Mouse (Mus musculus): ENCODE measurements at regions not wholly inside any gene's neighbourhood (a gene's known extent, or its start where the extent isn't known, plus 50 kb on each side); places are given as distances from the start of the nearest gene placed in this dataset.

DNA sequence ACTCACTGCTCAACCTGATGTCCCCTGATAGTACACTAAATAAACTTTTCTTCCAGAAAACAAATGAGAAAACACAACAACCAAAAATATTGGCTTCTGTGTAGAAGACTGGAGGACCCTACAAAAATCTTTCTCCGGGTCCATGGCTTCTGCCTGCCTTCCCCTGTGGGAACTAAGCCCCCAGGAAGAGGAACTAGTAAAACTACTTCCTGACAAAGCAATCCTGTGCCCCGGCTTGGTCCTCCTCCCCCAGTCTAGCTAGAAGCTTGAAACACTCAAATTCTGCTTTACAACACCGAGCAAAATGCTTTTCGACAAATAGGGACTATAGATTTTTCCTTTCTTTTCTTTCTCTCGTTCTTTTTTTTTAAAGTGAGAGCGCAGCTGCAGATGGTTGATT lies 51.3 kb upstream of the Mki67 start:
- 63% methylated on average over 6 of the region's 6 CpGs for WGBS
- no peak for ATAC-seq (replicated peaks; ENCODE audit: low FRiP score)
- no peak overlapping the region for H3K4me2 ChIP-seq

GRCm38 (mm10) chr7:135768064-135768463 lies 51.9 kb upstream of the Mki67 start:
- no peak for ATAC-seq (replicated peaks; ENCODE audit: low FRiP score)
- no peak overlapping the region for H3K27ac ChIP-seq
- no peak overlapping the region for H3K9ac ChIP-seq
- peaks cover 7% of the 10 kb centered on the region for H3K4me1 ChIP-seq
- 85% methylated on average over 11 of the region's 11 CpGs for WGBS
- H3K36me3 ChIP-seq, result no peaks in the 10 kb centered on the region
- H3K4me2 ChIP-seq, result no peak overlapping the region
- H3K4me3 ChIP-seq (replicated peaks), result no peak overlapping the region
- H3K9me3 ChIP-seq (replicated peaks), result no peaks in the 10 kb centered on the region
- 0 out of 2 replicates have a peak, but pooled peaks cover 3% of the 10 kb centered on the region for H3K27me3 ChIP-seq

More for the DNA sequence above, 51.3 kb upstream of the Mki67 start:
- Histone ChIP-seq H3K9me3 (replicated peaks) (no peaks in the 10 kb centered on the region), H3K27ac (no peak overlapping the region), H3K4me3 (replicated peaks) (no peak overlapping the region), H3K36me3 (no peaks in the 10 kb centered on the region), H3K27me3 (0 out of 2 replicates have a peak, but pooled peaks cover 3% of the 10 kb centered on the region), H3K9ac (no peak overlapping the region), H3K4me1 (peaks cover 7% of the 10 kb centered on the region)

DNA sequence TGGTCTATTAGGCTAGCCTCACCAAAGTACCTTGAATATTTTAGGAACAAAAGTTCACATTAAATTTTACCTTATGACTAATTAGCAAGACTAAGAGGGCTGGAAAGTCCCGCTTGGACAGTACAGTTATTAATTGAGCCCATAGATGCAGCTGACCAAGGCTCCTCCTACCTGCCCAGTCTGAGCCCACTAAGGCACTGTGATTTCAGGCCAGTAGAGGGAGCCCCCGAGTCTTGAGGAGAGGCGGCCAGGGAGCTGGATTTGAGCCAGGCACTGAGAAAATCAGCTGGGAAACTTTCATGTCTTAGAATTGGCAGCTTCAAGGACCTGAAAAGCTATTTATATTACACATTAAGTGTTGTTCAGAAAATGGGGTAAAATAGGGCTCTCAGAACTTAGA lies 52.4 kb upstream of the Mki67 start:
- no peak overlapping the region for H3K27ac ChIP-seq
- H3K27me3 ChIP-seq, result 0 out of 2 replicates have a peak, but pooled peaks cover 3% of the 10 kb centered on the region
- H3K4me3 ChIP-seq (replicated peaks), result no peak overlapping the region
- peaks cover 7% of the 10 kb centered on the region for H3K4me1 ChIP-seq
- H3K9ac ChIP-seq, result no peak overlapping the region
- WGBS, result 7% methylated on average over 3 of the region's 3 CpGs
- no peaks in the 10 kb centered on the region for H3K36me3 ChIP-seq
- ATAC-seq (replicated peaks; ENCODE audit: low FRiP score), result no peak; the same call in 1 of the 2 replicates
- no peaks in the 10 kb centered on the region for H3K9me3 ChIP-seq (replicated peaks)
- no peak overlapping the region for H3K4me2 ChIP-seq

DNA sequence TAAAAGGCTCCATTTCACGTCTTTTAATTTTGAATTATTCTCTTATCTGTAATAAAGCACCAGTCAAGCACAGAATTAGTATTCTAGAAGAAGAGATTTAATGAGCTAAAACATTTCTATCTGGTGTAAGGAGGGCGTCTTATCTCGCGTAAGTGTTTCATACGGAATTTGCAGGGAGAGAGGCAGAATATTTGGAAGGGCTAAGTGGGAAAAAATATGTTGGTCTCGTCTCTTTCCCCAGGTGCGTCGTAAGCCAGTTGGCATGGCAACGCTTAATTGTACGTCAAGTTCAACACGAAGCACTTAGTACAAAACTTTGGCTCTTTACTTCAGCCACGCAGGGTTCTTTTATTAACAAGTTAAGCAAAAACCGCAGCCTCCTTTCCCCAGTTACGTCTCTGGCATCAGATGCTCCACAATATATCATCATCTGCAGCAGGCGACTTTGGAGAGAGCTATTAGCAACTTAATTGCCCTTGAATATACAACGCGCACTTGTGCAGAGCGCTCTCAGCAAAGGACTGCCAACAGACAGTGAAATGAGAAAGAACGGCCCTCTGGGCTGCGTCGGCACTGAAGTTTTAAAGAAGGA lies 53.0 kb upstream of the Mki67 start:
- H3K9me3 ChIP-seq (replicated peaks), result no peaks in the 10 kb centered on the region
- no peak overlapping the region for H3K4me3 ChIP-seq (replicated peaks)
- H3K36me3 ChIP-seq, result no peaks in the 10 kb centered on the region
- ATAC-seq (replicated peaks; ENCODE audit: low FRiP score), result no peak
- H3K27me3 ChIP-seq, result 0 out of 2 replicates have a peak, but pooled peaks cover 3% of the 10 kb centered on the region
- peak overlapping the region; percentile 2; the same call in 1 of the 2 replicates for H3K4me2 ChIP-seq
- peaks cover 7% of the 10 kb centered on the region for H3K4me1 ChIP-seq
- 40% methylated on average over 21 of the region's 21 CpGs for WGBS
- no peak overlapping the region for H3K27ac ChIP-seq
- no peak overlapping the region for H3K9ac ChIP-seq

DNA sequence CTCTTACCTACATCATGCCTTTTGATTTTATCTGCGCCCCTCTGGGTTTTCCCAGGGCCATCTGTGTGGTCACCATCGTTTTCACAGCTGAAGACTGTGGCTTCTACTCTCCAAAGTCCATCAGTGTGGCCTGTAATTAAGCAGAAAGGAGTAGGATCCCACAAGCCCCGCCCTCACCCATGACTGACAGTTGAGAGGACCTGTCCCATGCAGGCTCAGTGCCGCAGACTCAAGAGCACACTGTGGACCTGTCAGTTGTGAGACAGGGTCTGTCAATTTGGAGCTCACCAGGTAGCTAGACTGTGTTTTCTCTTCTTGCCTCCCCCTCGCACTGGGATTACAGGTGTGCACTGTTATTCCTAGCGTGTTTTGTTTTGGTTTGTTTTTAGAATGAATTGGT lies 53.9 kb upstream of the Mki67 start:
- ATAC-seq (replicated peaks; ENCODE audit: low FRiP score), result peak; percentile 40; the same call in 1 of the 2 replicates
- Histone ChIP-seq H3K27ac (no peak overlapping the region), H3K9me3 (replicated peaks) (no peaks in the 10 kb centered on the region), H3K4me3 (replicated peaks) (no peak overlapping the region), H3K9ac (no peak overlapping the region), H3K27me3 (0 out of 2 replicates have a peak, but pooled peaks cover 3% of the 10 kb centered on the region), H3K4me2 (no peak overlapping the region), H3K4me1 (peaks cover 7% of the 10 kb centered on the region), H3K36me3 (no peaks in the 10 kb centered on the region)
- 70% methylated on average over 6 of the region's 6 CpGs for WGBS

DNA sequence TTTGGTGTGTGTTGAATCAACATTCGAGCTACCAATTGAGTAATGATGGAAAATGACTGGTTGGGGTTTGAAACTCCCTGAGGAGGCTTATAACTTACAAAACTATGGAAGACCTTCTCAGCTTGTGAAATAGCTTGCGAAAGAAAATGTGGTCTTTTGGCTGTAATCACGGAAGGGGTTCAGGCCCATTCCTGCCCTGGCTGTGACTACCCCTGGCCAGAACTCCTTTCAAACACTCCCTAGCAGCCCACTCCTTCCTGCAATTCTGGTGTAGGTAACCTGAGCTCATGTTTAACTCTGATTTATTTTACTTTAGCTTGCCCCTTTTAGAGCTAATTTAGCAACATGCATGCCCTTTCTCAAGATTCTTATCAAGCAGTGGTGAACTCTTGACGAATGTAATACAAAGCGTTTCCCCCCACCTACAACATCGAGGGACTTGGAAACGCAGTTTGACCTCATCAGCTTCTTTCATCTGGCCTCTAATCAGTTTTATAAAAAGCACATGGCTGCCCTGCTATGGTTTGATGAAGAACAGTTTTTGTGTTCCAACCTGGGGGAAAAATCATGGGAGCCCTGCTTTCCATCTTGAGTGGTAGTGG lies 59.8 kb upstream of the Mki67 start:
- ATAC-seq (replicated peaks; ENCODE audit: low FRiP score), result no peak
- no peak overlapping the region for H3K4me3 ChIP-seq (replicated peaks)
- H3K36me3 ChIP-seq, result no peaks in the 10 kb centered on the region
- no peaks in the 10 kb centered on the region for H3K9me3 ChIP-seq (replicated peaks)
- no peak overlapping the region for H3K27ac ChIP-seq
- 38% methylated on average over 7 of the region's 7 CpGs for WGBS
- H3K4me1 ChIP-seq, result no peaks in the 10 kb centered on the region; the same call in 1 of the 2 replicates
- no peak overlapping the region for H3K4me2 ChIP-seq
- no peak overlapping the region for H3K9ac ChIP-seq
- H3K27me3 ChIP-seq, result no peaks in the 10 kb centered on the region

GRCm38 (mm10) chr7:135790167-135790566 lies 74.0 kb upstream of the Mki67 start:
- Histone ChIP-seq H3K4me1 (no peaks in the 10 kb centered on the region), H3K9me3 (replicated peaks) (no peaks in the 10 kb centered on the region), H3K36me3 (no peaks in the 10 kb centered on the region), H3K27ac (no peak overlapping the region), H3K9ac (no peak overlapping the region), H3K4me2 (no peak overlapping the region), H3K4me3 (replicated peaks) (no peak overlapping the region), H3K27me3 (no peaks in the 10 kb centered on the region)
- WGBS, result 95% methylated on average over 1 of the region's 1 CpGs
- ATAC-seq (replicated peaks; ENCODE audit: low FRiP score), result no peak

GRCm38 (mm10) chr7:135790978-135791377 lies 74.8 kb upstream of the Mki67 start:
- Histone ChIP-seq H3K4me1 (no peaks in the 10 kb centered on the region), H3K9ac (no peak overlapping the region), H3K27me3 (no peaks in the 10 kb centered on the region), H3K36me3 (no peaks in the 10 kb centered on the region), H3K4me3 (replicated peaks) (no peak overlapping the region), H3K27ac (no peak overlapping the region), H3K9me3 (replicated peaks) (no peaks in the 10 kb centered on the region), H3K4me2 (no peak overlapping the region)
- 0 out of 2 replicates have a peak, but pooled peaks have one; percentile 58 for ATAC-seq (replicated peaks; ENCODE audit: low FRiP score)
- WGBS, result 0% methylated on average over 3 of the region's 3 CpGs

GRCm38 (mm10) chr7:135791953-135792690 lies 76.0 kb upstream of the Mki67 start:
- 76% methylated on average over 6 of the region's 6 CpGs for WGBS
- ATAC-seq (replicated peaks; ENCODE audit: low FRiP score), result no peak
- H3K36me3 ChIP-seq, result no peaks in the 10 kb centered on the region
- H3K27me3 ChIP-seq, result no peaks in the 10 kb centered on the region
- no peak overlapping the region for H3K4me2 ChIP-seq
- H3K9ac ChIP-seq, result no peak overlapping the region
- H3K9me3 ChIP-seq (replicated peaks), result no peaks in the 10 kb centered on the region
- no peaks in the 10 kb centered on the region for H3K4me1 ChIP-seq
- no peak overlapping the region for H3K4me3 ChIP-seq (replicated peaks)
- H3K27ac ChIP-seq, result no peak overlapping the region

DNA sequence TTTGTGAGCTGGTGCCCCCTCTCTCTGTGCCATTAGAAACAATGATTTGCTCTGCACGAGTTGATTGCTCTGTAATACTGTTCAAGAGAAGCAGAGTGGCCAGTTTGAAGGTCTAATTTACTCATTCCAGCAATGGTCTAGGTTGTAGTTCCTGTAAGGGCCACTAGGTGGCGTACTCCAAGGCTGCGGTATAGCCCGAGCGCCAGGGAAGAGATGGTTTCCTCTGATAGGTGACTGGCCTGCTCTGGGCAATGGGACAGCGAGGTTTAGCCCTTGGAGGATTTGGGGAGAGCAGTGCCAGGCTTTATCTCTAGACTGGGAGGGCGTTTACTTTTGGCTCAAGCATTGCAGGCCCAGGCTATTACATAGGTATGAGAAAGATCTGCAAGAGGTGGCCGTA lies 76.8 kb upstream of the Mki67 start:
- Histone ChIP-seq H3K27me3 (no peaks in the 10 kb centered on the region), H3K4me3 (replicated peaks) (no peak overlapping the region), H3K27ac (no peak overlapping the region), H3K36me3 (no peaks in the 10 kb centered on the region), H3K9ac (no peak overlapping the region), H3K4me2 (no peak overlapping the region), H3K9me3 (replicated peaks) (no peaks in the 10 kb centered on the region), H3K4me1 (no peaks in the 10 kb centered on the region)
- WGBS, result 37% methylated on average over 8 of the region's 8 CpGs
- no peak for ATAC-seq (replicated peaks; ENCODE audit: low FRiP score)

GRCm38 (mm10) chr7:135794238-135794637 lies 78.1 kb upstream of the Mki67 start:
- no peaks in the 10 kb centered on the region for H3K4me1 ChIP-seq
- no peak for ATAC-seq (replicated peaks; ENCODE audit: low FRiP score)
- no peak overlapping the region for H3K4me3 ChIP-seq (replicated peaks)
- H3K36me3 ChIP-seq, result no peaks in the 10 kb centered on the region
- H3K9ac ChIP-seq, result no peak overlapping the region
- H3K4me2 ChIP-seq, result no peak overlapping the region
- WGBS, result 49% methylated on average over 7 of the region's 7 CpGs
- H3K9me3 ChIP-seq (replicated peaks), result no peaks in the 10 kb centered on the region
- H3K27ac ChIP-seq, result no peak overlapping the region
- H3K27me3 ChIP-seq, result no peaks in the 10 kb centered on the region

- no peaks in the 10 kb centered on the region for H3K4me1 ChIP-seq
- ATAC-seq (replicated peaks; ENCODE audit: low FRiP score), result no peak
- H3K4me2 ChIP-seq, result no peak overlapping the region
- WGBS, result 72% methylated on average over 2 of the region's 2 CpGs
- H3K36me3 ChIP-seq, result no peaks in the 10 kb centered on the region
- no peaks in the 10 kb centered on the region for H3K27me3 ChIP-seq
- no peak overlapping the region for H3K4me3 ChIP-seq (replicated peaks)
- H3K9me3 ChIP-seq (replicated peaks), result no peaks in the 10 kb centered on the region
- H3K9ac ChIP-seq, result no peak overlapping the region
- no peak overlapping the region for H3K27ac ChIP-seq
Observed at GRCm38 (mm10) chr7:135794679-135795078, 78.5 kb upstream of the Mki67 start.
